8 mouse cellular contexts compared by ENCODE assay signal in the genomic region with DNA sequence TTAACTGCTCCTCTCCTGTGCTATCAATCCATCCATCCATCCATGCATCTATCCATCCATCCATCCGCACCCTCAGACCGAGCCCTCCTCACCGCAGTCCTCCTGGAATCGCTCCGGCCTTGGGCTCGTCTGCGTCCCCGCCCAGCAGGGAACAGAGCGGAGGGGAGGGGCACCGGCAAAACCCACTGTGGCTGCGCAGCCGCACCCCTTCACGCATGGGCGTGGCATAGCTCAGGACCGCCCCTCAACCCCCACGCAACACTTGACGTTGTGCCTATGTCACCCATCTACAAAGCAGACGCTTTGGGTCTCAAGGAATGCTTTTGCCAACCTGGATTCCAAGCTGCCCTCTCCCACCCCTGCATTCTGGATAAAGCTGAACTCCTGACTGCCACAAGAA. TPM values are rescaled to one million over a fixed set of nuclear protein-coding genes. Genes with fewer than 3 reads are reported as not detected.
DNase-seq lines count a peak whose midpoint lies in the region; ATAC-seq lines count a peak whose summit lies in the region.

A gene (minus strand): TSS at position 137 of the 400 bp plus-strand sequence.

- no peaks in the 10 kb centered on the region for H3K9me3 ChIP-seq in intestine, embryonic 15.5 days

- H3K4me3 ChIP-seq in intestine, embryonic 15.5 days (replicated peaks): peak within 1 kb of the TSS; percentile 26

- peak within 1 kb of the TSS; percentile 96 for H3K4me2 ChIP-seq in intestine, embryonic 15.5 days (replicated peaks)

- H3K4me1 ChIP-seq in intestine, embryonic 15.5 days (replicated peaks): peaks cover 35% of the 10 kb centered on the region

- peaks cover 7% of the 10 kb centered on the region; the same call in 1 of the 2 replicates for H3K27me3 ChIP-seq in intestine, embryonic 15.5 days (replicated peaks)

- DNase-seq in adrenal gland, adult 8-10 months: peak; percentile 90
- peak; percentile 88 for DNase-seq in embryo, embryonic 11 days
- peak; percentile 80 to 82 for DNase-seq in gastrocnemius, postnatal 4 days (ENCODE audit: low spot score in 2 of 2)
- DNase-seq in left cerebral cortex, postnatal 25 days (ENCODE audit: low spot score in 2 of 2): peak; percentile 94 to 98
- peak; percentile 86 for DNase-seq in mesoderm, embryonic 11.5 days (ENCODE audit: low read depth, low spot score)
- DNase-seq in right cerebral cortex, postnatal 36 days (ENCODE audit: low spot score in 2 of 2): peak; percentile 91 to 95
- DNase-seq in urinary bladder, postnatal 36 days (ENCODE audit: low spot score in 2 of 2): peak; percentile 74 to 82

- H3K9ac ChIP-seq in intestine, embryonic 15.5 days: peak within 1 kb of the TSS; percentile 37; the same call in 1 of the 2 replicates

- peak; percentile 42 for ATAC-seq in intestine, embryonic 15.5 days

- peaks cover 16% of the 10 kb centered on the region for H3K36me3 ChIP-seq in intestine, embryonic 15.5 days

- WGBS in intestine, embryonic 15.5 days: 1% methylated on average over 18 of the region's 18 CpGs

- H3K27ac ChIP-seq in intestine, embryonic 15.5 days: no peak within 1 kb of the TSS

- intact Hi-C loops in left cerebral cortex, postnatal 25 days (cut with DNase I): loop anchor here (5.0 kb wide), 2 partner anchors 124 to 941 kb away; a partner anchor contains a TSS

RNA-seq across cellular contexts. Expression of the gene that starts here (rescaled TPM):
- total RNA-seq in adrenal gland, adult 8-10 months (2022): 10 to 100 TPM; 33.8 to 46.8 (median 41.1) TPM
- total RNA-seq in gastrocnemius, postnatal 4 days (2021): 10 to 100 TPM; 13.3 to 14.0 TPM
- polyA plus RNA-seq in intestine, embryonic 15.5 days (2015; fragmentation: Nextera tagmentation; extraction: Ambion mirVana): 25.6 and 26.6 TPM in 2 replicates
- 100 to 1,000 TPM; 189 to 195 TPM for total RNA-seq in left cerebral cortex, postnatal 25 days (2021)
